Mouse (Mus musculus) cortical plate, adult 2 months (tissue): ENCODE measurements around the gene Acot13.

Experiments
- CTCF ChIP-seq: fragments of 200-500 bp; IDR thresholded peaks from 2 replicates; pipeline ENCODE4 v1.5.1; 2011; ENCODE audit warnings: mild to moderate bottlenecking, control low read depth, low read length; ENCODE audit not compliant: insufficient read depth; ENCODE audit errors: extremely low read depth
- POLR2A ChIP-seq: fragments of 200-500 bp; IDR thresholded peaks from 2 replicates; pipeline ENCODE4 v1.6.1; 2011; ENCODE audit warnings: mild to moderate bottlenecking, low read length, control low read depth; ENCODE audit not compliant: insufficient read depth; ENCODE audit errors: extremely low read depth

DNA sequence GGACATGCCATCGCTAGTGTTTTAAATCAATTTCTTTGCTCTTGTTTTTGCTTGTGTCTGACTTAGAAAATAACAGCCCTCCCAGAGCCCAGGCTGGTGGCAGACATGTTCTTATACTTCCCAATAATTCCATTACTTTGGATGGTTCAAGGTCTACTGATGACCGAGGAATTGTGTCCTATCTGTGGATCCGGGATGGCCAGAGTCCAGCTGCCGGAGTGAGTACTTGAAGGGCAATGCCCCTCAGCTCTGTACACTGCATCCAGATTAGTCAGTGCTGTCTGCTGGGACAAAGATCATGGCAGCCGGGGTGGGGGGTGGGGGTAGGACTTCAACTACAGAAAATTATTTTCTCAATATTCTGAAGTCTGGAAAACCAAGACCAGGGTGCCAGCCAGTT lies 49.4 kb upstream of the Acot13 start:
- no peak for TF ChIP-seq CTCF
- no peak for TF ChIP-seq POLR2A
